7 mouse cellular contexts compared by ENCODE assay signal in the genomic region with DNA sequence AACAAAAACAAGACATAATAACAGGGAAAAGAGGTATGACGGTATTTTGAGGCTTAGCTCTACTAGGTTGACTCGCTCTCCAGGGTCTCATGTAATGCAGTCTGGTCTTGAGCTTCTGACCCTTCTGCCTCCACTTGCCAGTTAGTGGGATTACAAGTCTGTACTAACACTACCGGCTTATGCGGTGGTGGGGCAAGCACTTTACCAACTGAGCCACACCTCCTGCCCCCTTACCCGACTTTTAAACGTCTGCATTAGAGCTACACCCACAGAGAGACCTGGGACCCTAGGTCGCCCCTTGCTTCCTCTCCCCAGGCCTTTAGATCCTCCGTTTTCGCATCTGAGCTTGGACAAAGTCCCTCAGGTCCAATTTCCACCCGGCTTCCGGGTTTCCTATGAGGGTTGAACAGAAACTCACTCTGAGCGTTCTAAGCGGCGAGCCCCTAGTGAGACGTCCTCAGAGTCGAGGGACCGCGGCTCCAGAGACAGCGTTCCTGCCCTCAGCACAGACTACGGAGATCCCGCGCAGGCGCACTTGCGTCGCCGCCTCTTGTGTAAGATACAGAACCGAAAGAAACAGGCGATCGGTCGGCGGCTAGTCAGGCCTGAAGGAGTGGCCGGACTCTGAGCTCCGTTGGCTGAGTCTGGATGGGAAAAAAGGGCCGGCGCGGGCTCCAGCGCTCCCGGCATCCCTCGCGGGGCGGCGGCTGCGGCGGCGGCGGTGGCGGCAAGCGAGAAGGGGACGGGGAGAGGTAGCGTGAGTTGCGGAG. TPM values are rescaled to one million over a fixed set of nuclear protein-coding genes. Genes with fewer than 3 reads are reported as not detected.
A peak's percentile ranks its signal among the peaks of the same experiment; 100 is the strongest.
DNase-seq lines count a peak whose midpoint lies in the region; ATAC-seq lines count a peak whose summit lies in the region.

TSS of gene Ptcd1 (minus strand) at position 573 of the 770 bp plus-strand sequence.
TSS of gene Cpsf4 (plus strand) at position 678 of the 770 bp plus-strand sequence.

- peak; percentile 99 for DNase-seq in adrenal gland, postnatal 14 days
- peak; percentile 100 for DNase-seq in embryonic facial prominence, embryonic 11.5 days (ENCODE audit: low spot score)
- peak; percentile 99 for DNase-seq in kidney, adult 11 months
- DNase-seq in limb, embryonic 10.5 days (ENCODE audit: low spot score): peak; percentile 100
- peak; percentile 97 for DNase-seq in spleen, adult 12 weeks (ENCODE audit: low spot score)

- peak within 1 kb of the TSS; percentile 69 for H3K4me2 ChIP-seq in embryonic facial prominence, embryonic 11.5 days (ENCODE audit: low read depth, low read length)
- peak within 1 kb of the TSS; percentile 97 for H3K4me2 ChIP-seq in midbrain, embryonic 13.5 days (replicated peaks)

- peak within 1 kb of the TSS; percentile 71 for H3K27ac ChIP-seq in embryonic facial prominence, embryonic 11.5 days (replicated peaks; ENCODE audit: low read depth, low read length)
- peak within 1 kb of the TSS; percentile 91 for H3K27ac ChIP-seq in limb, embryonic 10.5 days
- peak within 1 kb of the TSS; percentile 81 for H3K27ac ChIP-seq in midbrain, embryonic 13.5 days

- no peaks in the 10 kb centered on the region for H3K9me3 ChIP-seq in embryonic facial prominence, embryonic 11.5 days (replicated peaks; ENCODE audit: control insufficient read depth, low read length)
- H3K9me3 ChIP-seq in limb, embryonic 10.5 days (replicated peaks): no peaks in the 10 kb centered on the region
- H3K9me3 ChIP-seq in midbrain, embryonic 13.5 days: no peaks in the 10 kb centered on the region

- H3K27me3 ChIP-seq in embryonic facial prominence, embryonic 11.5 days (ENCODE audit: control insufficient read depth, insufficient read depth, low read length): no peaks in the 10 kb centered on the region
- no peaks in the 10 kb centered on the region for H3K27me3 ChIP-seq in limb, embryonic 10.5 days (ENCODE audit: low read depth, poor library complexity, severe bottlenecking)
- H3K27me3 ChIP-seq in midbrain, embryonic 13.5 days: no peaks in the 10 kb centered on the region

- under 1% methylated on average over 49 of the region's 51 CpGs for WGBS in embryonic facial prominence, embryonic 11.5 days
- under 1% methylated on average over 51 of the region's 51 CpGs for WGBS in limb, embryonic 10.5 days
- WGBS in midbrain, embryonic 13.5 days: under 1% methylated on average over 51 of the region's 51 CpGs

- H3K9ac ChIP-seq in embryonic facial prominence, embryonic 11.5 days (replicated peaks; ENCODE audit: low read length): peak within 1 kb of the TSS; percentile 97
- H3K9ac ChIP-seq in midbrain, embryonic 13.5 days (replicated peaks): peak within 1 kb of the TSS; percentile 93

- peak; percentile 96 for ATAC-seq in embryonic facial prominence, embryonic 11.5 days (replicated peaks; ENCODE audit: insufficient number of reproducible peaks, low FRiP score, low TSS enrichment, low read depth)
- peak; percentile 91 for ATAC-seq in granulocyte monocyte progenitor cell, adult 5-6 weeks (replicated peaks; ENCODE audit: poor library complexity, severe bottlenecking)
- peak; percentile 96 for ATAC-seq in midbrain, embryonic 13.5 days

- H3K4me1 ChIP-seq in embryonic facial prominence, embryonic 11.5 days (ENCODE audit: control insufficient read depth, insufficient read depth, low read length): no peaks in the 10 kb centered on the region
- peaks cover 22% of the 10 kb centered on the region for H3K4me1 ChIP-seq in limb, embryonic 10.5 days
- H3K4me1 ChIP-seq in midbrain, embryonic 13.5 days (replicated peaks): peaks cover 27% of the 10 kb centered on the region

- H3K36me3 ChIP-seq in embryonic facial prominence, embryonic 11.5 days (replicated peaks; ENCODE audit: control insufficient read depth, insufficient read depth, low read depth, low read length): no peaks in the 10 kb centered on the region; the same call in 1 of the 2 replicates
- H3K36me3 ChIP-seq in limb, embryonic 10.5 days: peaks cover 60% of the 10 kb centered on the region
- peaks cover 45% of the 10 kb centered on the region for H3K36me3 ChIP-seq in midbrain, embryonic 13.5 days

- peak within 1 kb of the TSS; percentile 95 for H3K4me3 ChIP-seq in embryonic facial prominence, embryonic 11.5 days (ENCODE audit: low read depth, low read length)
- H3K4me3 ChIP-seq in limb, embryonic 10.5 days: peak within 1 kb of the TSS; percentile 87
- peak within 1 kb of the TSS; percentile 94 for H3K4me3 ChIP-seq in midbrain, embryonic 13.5 days (replicated peaks)

RNA-seq across cellular contexts. Expression of gene Ptcd1, which starts in this region (rescaled TPM):
- total RNA-seq in adrenal gland, postnatal 14 days (2021): 27.0 and 28.3 TPM in 2 replicates
- polyA plus RNA-seq in embryonic facial prominence, embryonic 11.5 days (2014; fragmentation: Nextera tagmentation; extraction: Ambion mirVana): 13.3 and 14.8 TPM in 2 replicates
- total RNA-seq in granulocyte monocyte progenitor cell, adult 5-6 weeks (2014; fragmentation: Nextera tagmentation): 9.3 and 10.5 TPM in 2 replicates
- total RNA-seq in granulocyte monocyte progenitor cell, adult 5-6 weeks (2017): 12.8 and 14.7 TPM in 2 replicates
- 18.4 and 21.8 TPM in 2 replicates for polyA plus RNA-seq in limb, embryonic 10.5 days (2016; fragmentation: Nextera tagmentation; extraction: Ambion mirVana)
- polyA plus RNA-seq in midbrain, embryonic 13.5 days (2015; fragmentation: Nextera tagmentation; extraction: Ambion mirVana): 22.1 and 22.8 TPM in 2 replicates

RNA-seq across cellular contexts. Expression of gene Cpsf4, which starts in this region (rescaled TPM):
- total RNA-seq in adrenal gland, postnatal 14 days (2021): 21.2 and 23.2 TPM in 2 replicates
- 31.8 and 32.1 TPM in 2 replicates for polyA plus RNA-seq in embryonic facial prominence, embryonic 11.5 days (2014; fragmentation: Nextera tagmentation; extraction: Ambion mirVana)
- 42.2 and 45.3 TPM in 2 replicates for total RNA-seq in granulocyte monocyte progenitor cell, adult 5-6 weeks (2014; fragmentation: Nextera tagmentation)
- total RNA-seq in granulocyte monocyte progenitor cell, adult 5-6 weeks (2017): 47.9 and 51.3 TPM in 2 replicates
- 90.8 and 93.9 TPM in 2 replicates for polyA plus RNA-seq in limb, embryonic 10.5 days (2016; fragmentation: Nextera tagmentation; extraction: Ambion mirVana)
- 57.2 and 58.9 TPM in 2 replicates for polyA plus RNA-seq in midbrain, embryonic 13.5 days (2015; fragmentation: Nextera tagmentation; extraction: Ambion mirVana)

Comparison
In these comparisons a context has a peak if more than half of its experiments do, and no peak if none do; other contexts are left out.
1. Peak in every context shown above with its lines: DNase-seq, ATAC-seq, H3K4me3 ChIP-seq and H3K27ac ChIP-seq.